Mouse (Mus musculus) embryonic stem cell, embryonic (primary cell): ENCODE data around the gene Usp15.

ENCODE experiments used
- CTCF ChIA-PET, 4 experiments: fragments of 300-600 bp in 2 of 4; fragments of 350-600 bp in 2 of 4; sonication (Branson Sonifier 250); formaldehyde crosslinking; loops; one replicate each; lab custom pipeline; 2022; ENCODE audit warnings: inconsistent platforms in 2 of 4; lab: Charles Lee
- POLR2A ChIA-PET, 4 experiments: fragments of 300-600 bp in 2 of 4; fragments of 350-600 bp in 2 of 4; sonication (Branson Sonifier 250); formaldehyde crosslinking; loops; one replicate each; lab custom pipeline; 2022; ENCODE audit warnings: antibody characterized with exemption in 4 of 4, inconsistent platforms in 1 of 4; lab: Charles Lee

The Usp15 gene

GRCm38 (mm10) chr10:123187337-123187736 is 9.5 kb downstream of the Usp15 start:
- CTCF ChIA-PET = no interaction called here
- POLR2A ChIA-PET = interaction anchor here in 1 of 4 experiments (0.7 kb wide), 1 partner anchor 11 kb away, joined by 4 read pairs; no protein-coding TSS in a partner anchor

- CTCF ChIA-PET = no interaction called here
- POLR2A ChIA-PET = no interaction called here
Observed at GRCm38 (mm10) chr10:123185907-123186306, 10.9 kb downstream of the Usp15 start.

- POLR2A ChIA-PET = interaction anchor here in 1 of 4 experiments (0.6 to 2.8 kb wide), 3 partner anchors 10 to 354 kb away, joined by 3 to 12 read pairs (median 3); no protein-coding TSS in a partner anchor
- CTCF ChIA-PET = interaction anchor here in 1 of 4 experiments (0.5 kb wide), 1 partner anchor 21 kb away, joined by 3 read pairs; no protein-coding TSS in a partner anchor
Observed at GRCm38 (mm10) chr10:123183743-123184142, 13.1 kb downstream of the Usp15 start.

GRCm38 (mm10) chr10:123183243-123183642 is 13.6 kb downstream of the Usp15 start:
- POLR2A ChIA-PET = interaction anchor here in 1 of 4 experiments (0.6 to 2.8 kb wide), 3 partner anchors 11 to 354 kb away, joined by 3 to 12 read pairs (median 3); no protein-coding TSS in a partner anchor
- CTCF ChIA-PET = no interaction called here

GRCm38 (mm10) chr10:123182391-123182790 is 14.4 kb downstream of the Usp15 start:
- POLR2A ChIA-PET = interaction anchor here in 1 of 4 experiments (0.6 kb wide), 1 partner anchor 125 kb away, joined by 3 read pairs; no protein-coding TSS in a partner anchor
- CTCF ChIA-PET = no interaction called here

DNA sequence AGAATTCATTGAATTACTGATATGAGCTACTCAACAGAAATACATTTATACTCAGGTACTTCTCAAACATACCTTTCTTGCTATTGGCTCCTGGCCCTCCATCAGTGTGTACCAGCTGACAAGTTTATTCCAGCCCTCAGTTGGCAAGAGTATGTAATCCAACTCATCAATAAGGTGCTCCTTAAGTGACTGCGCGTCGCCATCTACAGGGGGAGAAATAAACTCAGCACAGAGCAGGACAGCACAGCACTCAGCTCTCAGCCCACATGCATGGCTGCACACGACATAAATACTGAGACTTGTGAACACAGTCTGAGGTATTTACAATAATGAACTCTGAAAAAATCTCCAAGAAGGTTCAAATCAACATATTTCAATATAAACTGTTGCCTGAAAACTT is 21.0 kb downstream of the Usp15 start:
- ChIA-PET CTCF (interaction anchor here in 2 of 4 experiments (0.7 to 1.2 kb wide), 3 partner anchors 15 to 372 kb away, joined by 3 read pairs; no protein-coding TSS in a partner anchor), POLR2A (interaction anchor here in 1 of 4 experiments (0.6 to 1.4 kb wide), 5 partner anchors 11 to 52 kb away, joined by 3 to 4 read pairs (median 3); no protein-coding TSS in a partner anchor)

- POLR2A ChIA-PET = no interaction called here
- CTCF ChIA-PET = interaction anchor here in 1 of 4 experiments (1.0 kb wide), 1 partner anchor 367 kb away, joined by 3 read pairs; no protein-coding TSS in a partner anchor
Observed at GRCm38 (mm10) chr10:123170898-123171297, 25.9 kb downstream of the Usp15 start.

GRCm38 (mm10) chr10:123165542-123165941 is 31.3 kb downstream of the Usp15 start:
- ChIA-PET POLR2A (no interaction called here), CTCF (no interaction called here)

GRCm38 (mm10) chr10:123160508-123160907 is 36.3 kb downstream of the Usp15 start:
- ChIA-PET CTCF (no interaction called here), POLR2A (interaction anchor here in 1 of 4 experiments (0.6 kb wide), 1 partner anchor 16 kb away, joined by 3 read pairs; no protein-coding TSS in a partner anchor)

DNA sequence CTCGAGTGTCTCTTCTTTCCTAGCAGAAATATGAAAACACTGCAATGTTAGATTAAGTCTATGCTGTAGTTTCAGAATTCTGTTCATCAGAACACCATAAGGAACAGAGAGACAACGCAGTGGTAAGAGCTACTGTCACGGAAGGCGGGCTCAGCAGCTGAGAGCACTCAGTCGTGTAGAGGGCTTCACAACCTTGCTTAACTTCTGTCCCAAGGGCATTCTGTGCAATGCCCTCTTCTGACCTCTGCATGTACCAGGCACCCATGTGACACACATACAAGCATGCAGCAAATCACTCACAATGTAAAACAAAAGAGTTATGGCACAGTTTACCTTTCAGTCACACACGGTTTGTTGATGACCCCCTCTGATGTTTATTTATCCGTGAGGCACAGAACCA is 37.5 kb downstream of the Usp15 start:
- ChIA-PET POLR2A (interaction anchor here in 1 of 4 experiments (1.0 kb wide), 1 partner anchor 16 kb away, joined by 3 read pairs; no protein-coding TSS in a partner anchor), CTCF (no interaction called here)

- POLR2A ChIA-PET = no interaction called here
- CTCF ChIA-PET = no interaction called here
Observed at GRCm38 (mm10) chr10:123156392-123156791, 40.4 kb downstream of the Usp15 start.

DNA sequence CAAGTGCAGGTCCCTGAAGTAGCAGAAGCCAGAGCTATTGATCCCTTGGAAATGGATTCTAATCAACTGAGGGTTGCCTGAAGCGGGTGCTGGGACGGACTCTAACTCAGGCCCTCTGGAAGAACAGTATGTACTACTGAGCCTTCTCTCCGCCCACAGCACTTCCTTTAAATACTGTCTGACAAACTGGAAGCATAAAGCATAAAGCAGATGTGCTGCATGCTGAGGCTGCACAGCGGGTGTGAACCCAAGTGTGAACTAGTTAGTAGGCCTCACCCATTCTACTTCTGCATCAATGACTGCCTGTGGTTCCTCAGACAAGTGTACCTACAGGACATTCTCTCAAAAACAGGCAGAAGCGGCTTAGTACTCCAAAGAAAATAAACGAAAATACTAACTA is 41.0 kb downstream of the Usp15 start:
- ChIA-PET CTCF (interaction anchor here in 1 of 4 experiments (1.0 kb wide), 1 partner anchor 349 kb away, joined by 4 read pairs; no protein-coding TSS in a partner anchor), POLR2A (interaction anchor here in 1 of 4 experiments (0.7 kb wide), 1 partner anchor 42 kb away, joined by 3 read pairs; no protein-coding TSS in a partner anchor)

DNA sequence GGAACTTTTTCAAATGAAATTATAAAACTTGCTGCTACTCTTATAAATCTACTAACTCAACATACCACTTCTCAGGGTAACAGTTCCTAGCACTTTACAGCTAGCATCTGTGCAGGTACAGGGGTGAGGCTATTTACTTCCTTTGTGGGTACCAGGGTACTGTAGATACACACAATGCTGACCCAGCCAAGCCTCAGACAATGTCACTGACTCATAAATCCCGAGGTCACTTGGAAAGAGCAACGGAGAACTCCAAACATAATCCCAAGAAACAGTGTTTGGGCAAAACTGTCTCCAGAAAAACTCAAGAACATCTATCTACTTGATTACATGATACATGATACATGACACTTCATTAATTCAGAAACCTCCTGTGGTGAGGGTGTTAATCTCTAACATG is 43.5 kb downstream of the Usp15 start:
- ChIA-PET POLR2A (no interaction called here), CTCF (no interaction called here)

- ChIA-PET CTCF (no interaction called here), POLR2A (interaction anchor here in 3 of 4 experiments (0.6 to 1.4 kb wide), 3 partner anchors 9 to 135 kb away, joined by 4 to 5 read pairs (median 5); no protein-coding TSS in a partner anchor)
Observed at GRCm38 (mm10) chr10:123148025-123148814, 48.6 kb downstream of the Usp15 start.

GRCm38 (mm10) chr10:123147180-123147579 is 49.6 kb downstream of the Usp15 start:
- ChIA-PET POLR2A (interaction anchor here in 2 of 4 experiments (1.2 to 1.4 kb wide), 3 partner anchors 18 to 134 kb away, joined by 3 to 5 read pairs (median 4); no protein-coding TSS in a partner anchor), CTCF (interaction anchor here in 1 of 4 experiments (0.6 kb wide), 1 partner anchor 350 kb away, joined by 11 read pairs; no protein-coding TSS in a partner anchor)

DNA sequence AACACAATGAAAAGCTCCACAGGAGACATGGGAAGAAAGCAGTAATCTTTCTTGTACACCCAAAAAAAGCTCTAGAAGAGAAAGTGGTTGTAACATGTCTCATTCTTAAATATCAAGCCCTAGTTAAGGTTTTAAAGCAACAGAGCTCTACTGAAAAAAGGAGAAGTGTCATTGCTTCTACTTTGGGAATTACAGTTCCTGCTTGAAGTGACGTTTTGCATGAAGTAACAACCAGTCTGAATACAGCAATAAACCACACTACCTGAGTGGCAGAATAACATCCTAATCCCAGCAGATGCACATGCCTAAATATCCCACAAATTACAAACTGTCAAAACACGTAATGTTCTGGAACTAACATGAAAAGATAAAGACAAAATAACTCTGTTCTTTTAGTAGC is 50.4 kb downstream of the Usp15 start:
- ChIA-PET POLR2A (interaction anchor here in 1 of 4 experiments (0.8 to 1.5 kb wide), 3 partner anchors 9 to 164 kb away, joined by 3 read pairs; no protein-coding TSS in a partner anchor), CTCF (no interaction called here)

GRCm38 (mm10) chr10:123144256-123144655 is 52.5 kb downstream of the Usp15 start:
- ChIA-PET CTCF (no interaction called here), POLR2A (interaction anchor here in 1 of 4 experiments (0.9 kb wide), 1 partner anchor 23 kb away, joined by 3 read pairs; no protein-coding TSS in a partner anchor)

GRCm38 (mm10) chr10:123142395-123143050 is 54.3 kb downstream of the Usp15 start:
- POLR2A ChIA-PET = interaction anchor here in 2 of 4 experiments (0.6 to 0.7 kb wide), 3 partner anchors 33 to 127 kb away, joined by 3 to 4 read pairs (median 3); no protein-coding TSS in a partner anchor
- CTCF ChIA-PET = interaction anchor here in 1 of 4 experiments (0.7 kb wide), 1 partner anchor 266 kb away, joined by 4 read pairs; no protein-coding TSS in a partner anchor
